Mouse (Mus musculus) heart, adult 2 months (tissue): ENCODE data around the gene Prickle2. TPM values are rescaled to one million over a fixed set of nuclear protein-coding genes. Genes with fewer than 3 reads are reported as not detected.

Source experiments
- DNase-seq, 2 experiments: peaks; one replicate each; pipeline ENCODE4 v3.0.0; 2021
- H3K27ac ChIP-seq: fragments of 200-600 bp; 2 replicates; pipeline ENCODE4 v1.8.1; 2022
- H3K27me3 ChIP-seq: fragments of 200-500 bp; 2 replicates; pipeline ENCODE4 v1.6.1; 2012; ENCODE audit warnings: mild to moderate bottlenecking, low read length, inconsistent platforms, mixed read lengths; ENCODE audit not compliant: control insufficient read depth, insufficient read depth
- H3K36me3 ChIP-seq: fragments of 200-500 bp; 2 replicates; pipeline ENCODE4 v1.6.1; 2012; ENCODE audit warnings: low read length, inconsistent platforms; ENCODE audit not compliant: control insufficient read depth, insufficient read depth
- H3K4me1 ChIP-seq: fragments of 200-500 bp; 2 replicates; pipeline ENCODE4 v1.6.1; 2011; ENCODE audit warnings: low read length; ENCODE audit not compliant: control insufficient read depth, insufficient read depth
- H3K4me3 ChIP-seq: fragments of 200-600 bp; 2 replicates; pipeline ENCODE4 v1.8.1; 2022
- H3K79me2 ChIP-seq: fragments of 200-500 bp; replicated peaks from 2 replicates; pipeline ENCODE4 v1.6.1; 2012; ENCODE audit warnings: mild to moderate bottlenecking, inconsistent platforms, low read length, moderate library complexity, mixed read lengths; ENCODE audit not compliant: control insufficient read depth, insufficient read depth
- H3K9ac ChIP-seq: fragments of 200-500 bp; 2 replicates; pipeline ENCODE4 v1.6.1; 2012; ENCODE audit warnings: low read depth, mild to moderate bottlenecking, control low read depth, inconsistent platforms, low read length, mixed read lengths
- CTCF ChIP-seq: fragments of 200-600 bp; IDR thresholded peaks from 2 replicates; pipeline ENCODE4 v1.8.1; 2022; ENCODE audit warnings: antibody characterized with exemption, mild to moderate bottlenecking, moderate library complexity
- EP300 ChIP-seq: fragments of 200-500 bp; IDR thresholded peaks from 2 replicates; pipeline ENCODE4 v1.6.1; 2011; ENCODE audit warnings: low read depth, low read length, control low read depth; ENCODE audit not compliant: insufficient read depth
- POLR2A ChIP-seq: fragments of 200-500 bp; IDR thresholded peaks from 2 replicates; pipeline ENCODE4 v1.6.1; 2011; ENCODE audit warnings: mild to moderate bottlenecking, low read depth, low read length, control low read depth; ENCODE audit not compliant: insufficient read depth
- WGBS: fragments of 180-500 bp; shearing (Covaris S2); methylation state at CpG from one replicate; pipeline ENCODE4 v1.1.7; 2018; 5-methylcytosine and 5-hydroxymethylcytosine counted together
- intact Hi-C: fragments of 180-260 bp; cut with DNase I; formaldehyde crosslinking; loops from one replicate; pipeline ENCODE4 v1.15.1; 2025
- polyA plus RNA-seq: library from polyadenylated mRNA; depleted of rRNA; stranded (reverse); fragments of >200 nt; gene quantifications from 2 replicates; pipeline ENCODE4 v1.2.3, GENCODE M21; 2012
- total RNA-seq, 2 experiments: library from RNA; stranded (reverse); gene quantifications; 2 replicates each; pipeline ENCODE4 v1.2.3; 2021

Prickle2 gene
- total and polyA plus RNA-seq, 3 experiments = 2.3 to 6.1 (median 4.9) TPM

DNA sequence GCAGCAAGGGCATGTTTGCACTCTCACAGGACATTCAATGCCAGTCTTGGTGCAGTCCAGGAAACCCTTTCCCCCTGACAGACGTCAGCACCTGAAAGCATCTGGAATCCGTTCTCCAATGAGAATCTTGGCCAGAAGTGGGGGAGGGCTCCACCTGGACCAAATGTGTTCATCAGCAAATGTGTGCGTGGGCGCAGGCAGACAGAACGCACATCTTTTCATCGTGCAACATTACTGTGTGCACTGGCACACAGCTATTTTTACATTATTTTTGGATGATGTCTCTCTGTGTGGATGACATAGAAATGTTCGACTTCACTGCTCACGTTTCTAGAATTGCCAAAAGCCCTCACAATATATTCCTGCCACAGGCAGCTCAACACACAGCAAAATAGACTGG lies 156.7 kb downstream of the Prickle2 start:
- H3K36me3 ChIP-seq = no peaks in the 10 kb centered on the region
- H3K79me2 ChIP-seq = no peaks in the 10 kb centered on the region
- H3K4me3 ChIP-seq = no peak overlapping the region
- DNase-seq = no peak
- TF ChIP-seq CTCF (no peak), POLR2A (no peak), EP300 (no peak)
- no peaks in the 10 kb centered on the region for H3K27me3 ChIP-seq
- no peaks in the 10 kb centered on the region for H3K4me1 ChIP-seq
- H3K27ac ChIP-seq = no peak overlapping the region
- 83% methylated on average over 8 of the region's 8 CpGs for WGBS
- intact Hi-C loops = no loop called here
- no peak overlapping the region for H3K9ac ChIP-seq

- intact Hi-C loops = no loop called here
- WGBS = 75% methylated on average over 2 of the region's 2 CpGs
- no peak overlapping the region for H3K27ac ChIP-seq
- DNase-seq = no peak
- H3K79me2 ChIP-seq = no peaks in the 10 kb centered on the region
- no peaks in the 10 kb centered on the region for H3K27me3 ChIP-seq
- H3K4me1 ChIP-seq = no peaks in the 10 kb centered on the region; the same call in 1 of the 2 replicates
- TF ChIP-seq EP300 (no peak), POLR2A (no peak), CTCF (no peak)
- H3K4me3 ChIP-seq = no peak overlapping the region
- no peak overlapping the region for H3K9ac ChIP-seq
- H3K36me3 ChIP-seq = no peaks in the 10 kb centered on the region
These were observed 160.8 kb downstream of the Prickle2 start for GRCm38 (mm10) chr6:92545204-92545603.

- DNase-seq = no peak
- Histone ChIP-seq H3K9ac (no peak overlapping the region), H3K4me3 (no peak overlapping the region), H3K36me3 (no peaks in the 10 kb centered on the region), H3K4me1 (no peaks in the 10 kb centered on the region; the same call in 1 of the 2 replicates), H3K27ac (no peak overlapping the region), H3K27me3 (no peaks in the 10 kb centered on the region), H3K79me2 (no peaks in the 10 kb centered on the region)
- intact Hi-C loops = no loop called here
- TF ChIP-seq POLR2A (no peak), CTCF (no peak), EP300 (no peak)
- WGBS = 85% methylated on average over 4 of the region's 4 CpGs
These were observed 162.1 kb downstream of the Prickle2 start for GRCm38 (mm10) chr6:92543825-92544224.

- TF ChIP-seq EP300 (no peak), CTCF (no peak), POLR2A (no peak)
- intact Hi-C loops = no loop called here
- Histone ChIP-seq H3K27me3 (no peaks in the 10 kb centered on the region), H3K27ac (no peak overlapping the region), H3K4me1 (no peaks in the 10 kb centered on the region; the same call in 1 of the 2 replicates), H3K9ac (no peak overlapping the region), H3K36me3 (no peaks in the 10 kb centered on the region), H3K4me3 (no peak overlapping the region), H3K79me2 (no peaks in the 10 kb centered on the region)
- 59% methylated on average over 5 of the region's 5 CpGs for WGBS
- peak in 1 of 2 experiments; percentile 10 for DNase-seq
These were observed 163.4 kb downstream of the Prickle2 start for GRCm38 (mm10) chr6:92542402-92543101.

DNA sequence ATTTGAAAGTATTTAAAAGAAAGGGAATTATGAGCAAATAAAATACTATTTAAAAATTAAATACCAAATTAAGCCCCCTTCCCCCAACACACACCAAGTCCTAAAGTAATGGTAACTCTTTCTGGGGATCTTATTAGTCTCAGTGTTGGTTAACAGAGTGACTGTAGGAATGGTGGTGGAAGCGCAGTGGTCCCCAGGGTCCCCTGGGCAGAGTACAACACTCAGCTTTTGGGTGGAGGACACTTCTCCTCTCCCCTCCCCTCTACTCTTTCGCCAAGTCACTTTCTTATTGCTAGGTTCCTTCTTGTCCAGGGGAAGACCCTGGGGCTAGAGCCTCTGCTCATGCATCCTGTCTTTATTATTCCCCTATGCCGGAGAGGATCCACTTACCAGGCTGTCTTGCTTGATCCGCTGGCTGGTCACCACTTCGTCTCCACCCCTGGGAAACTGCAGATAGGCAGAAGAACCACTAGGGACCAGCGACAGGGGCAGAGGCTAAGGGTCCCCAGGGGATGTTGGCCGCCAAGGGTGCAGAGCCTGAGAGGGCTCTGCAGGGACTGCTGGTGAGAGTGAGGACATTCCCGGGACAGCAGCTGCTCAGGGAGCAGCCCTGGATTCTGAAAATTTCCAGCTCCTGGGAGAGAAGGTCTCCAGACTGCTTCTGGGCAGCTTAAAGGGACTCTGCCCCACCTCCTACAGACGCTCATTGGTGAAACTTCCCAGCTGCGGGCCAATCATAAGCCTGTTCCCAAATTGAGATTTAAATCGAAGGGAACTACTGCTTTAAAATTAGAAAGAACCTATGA lies 171.5 kb downstream of the Prickle2 start:
- intact Hi-C loops = loop anchor here (5.0 kb wide), 1 partner anchor 52 kb away; no protein-coding TSS in a partner anchor
- peak overlapping the region; percentile 61 for H3K27ac ChIP-seq
- no peak for TF ChIP-seq EP300
- TF ChIP-seq POLR2A = peak; percentile 75
- TF ChIP-seq CTCF = peak; percentile 57
- 8% methylated on average over 11 of the region's 11 CpGs for WGBS
- no peaks in the 10 kb centered on the region for H3K79me2 ChIP-seq
- no peaks in the 10 kb centered on the region for H3K27me3 ChIP-seq
- peaks cover 3% of the 10 kb centered on the region; the same call in 1 of the 2 replicates for H3K4me1 ChIP-seq
- peak overlapping the region; percentile 54 for H3K4me3 ChIP-seq
- H3K9ac ChIP-seq = peak overlapping the region; percentile 52
- peak; percentile 73 to 75 for DNase-seq
- H3K36me3 ChIP-seq = no peaks in the 10 kb centered on the region
